Mouse (Mus musculus) thymus, postnatal 25 days (tissue): ENCODE data around the gene Lrrc28.
A peak's percentile ranks its signal among the peaks of the same experiment; 100 is the strongest.

Experiments used
- DNase-seq: peaks from one replicate; pipeline ENCODE4 v3.0.0; 2022

Gene Lrrc28

DNA sequence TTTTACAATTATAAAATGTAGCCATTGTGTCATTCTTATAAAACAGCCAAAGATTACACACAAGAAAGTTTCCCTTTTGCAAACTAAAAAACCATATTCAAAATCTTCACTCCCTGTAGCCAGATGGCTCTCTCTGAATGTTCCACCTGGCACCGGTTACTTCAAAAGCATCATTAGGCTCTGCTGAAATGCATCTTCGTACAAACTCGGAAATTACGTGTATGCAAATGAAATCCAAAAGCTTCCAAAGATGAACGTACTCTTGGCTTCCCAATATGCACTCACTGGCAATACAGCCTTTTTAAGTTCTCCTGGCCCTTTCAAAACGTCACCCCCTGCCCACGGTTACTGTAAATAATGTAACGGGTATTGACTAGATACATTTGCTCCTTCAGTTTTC is 777 bp downstream of the Lrrc28 start:
- no peak for DNase-seq

GRCm38 (mm10) chr7:67642955-67643354 is 2.1 kb downstream of the Lrrc28 start:
- no peak for DNase-seq

GRCm38 (mm10) chr7:67639006-67639405 is 6.1 kb downstream of the Lrrc28 start:
- DNase-seq = no peak

DNA sequence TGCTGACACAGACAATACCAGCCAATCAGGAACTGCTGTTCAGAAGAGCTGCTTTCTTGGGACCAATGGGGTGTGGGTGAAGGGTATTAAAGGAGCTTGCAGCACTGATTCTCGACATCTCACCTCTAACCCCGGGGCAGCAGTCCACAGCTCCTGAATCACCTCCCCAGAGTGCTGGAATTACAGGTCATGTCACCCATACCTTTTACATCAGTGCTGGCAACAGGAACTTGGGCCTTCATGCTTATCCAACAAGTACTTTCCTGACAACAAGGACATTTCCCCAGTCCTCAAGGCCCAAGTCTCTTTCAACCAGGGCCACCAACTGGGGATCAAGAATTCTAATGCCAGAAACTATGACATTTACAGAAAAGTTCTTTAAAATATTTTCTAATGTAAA is 8.9 kb downstream of the Lrrc28 start:
- DNase-seq = no peak

DNA sequence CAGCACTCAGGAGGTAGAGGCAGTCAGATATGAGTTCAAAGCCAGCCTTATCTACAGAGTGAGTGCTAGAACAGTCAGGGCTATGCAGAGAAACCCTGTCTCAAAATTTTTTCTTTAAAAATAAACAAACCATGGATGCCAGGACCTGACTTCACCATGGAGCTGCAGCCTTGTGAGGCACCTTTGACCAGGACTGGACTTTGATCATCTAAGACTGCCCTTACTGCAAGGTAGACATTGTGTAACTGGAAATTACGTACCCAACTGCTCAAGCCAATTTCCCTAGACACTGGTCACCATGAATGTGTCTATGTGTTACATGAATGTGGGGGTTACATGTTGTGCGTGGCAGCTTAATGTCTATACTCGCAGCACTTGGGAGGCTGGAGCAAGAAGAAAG is 10.9 kb downstream of the Lrrc28 start:
- no peak for DNase-seq

DNA sequence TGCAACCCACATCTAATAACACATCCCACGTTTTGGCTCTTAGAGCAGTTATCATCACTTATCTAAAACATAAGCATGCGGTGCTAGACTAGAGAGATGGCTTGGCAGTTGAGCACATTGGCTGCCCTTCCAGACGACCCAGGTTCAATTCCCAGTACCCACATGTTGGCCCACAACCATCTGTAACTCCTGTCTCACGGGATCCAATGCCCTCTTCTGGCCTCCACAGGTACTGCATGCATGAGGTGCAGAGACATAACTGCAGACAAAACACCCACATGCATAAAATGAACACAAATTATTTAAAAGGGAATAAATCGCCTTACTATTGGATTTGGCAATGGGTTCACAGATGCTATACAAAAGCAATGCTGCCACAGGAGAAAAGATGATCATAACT is 12.7 kb downstream of the Lrrc28 start:
- peak; percentile 16 for DNase-seq

DNA sequence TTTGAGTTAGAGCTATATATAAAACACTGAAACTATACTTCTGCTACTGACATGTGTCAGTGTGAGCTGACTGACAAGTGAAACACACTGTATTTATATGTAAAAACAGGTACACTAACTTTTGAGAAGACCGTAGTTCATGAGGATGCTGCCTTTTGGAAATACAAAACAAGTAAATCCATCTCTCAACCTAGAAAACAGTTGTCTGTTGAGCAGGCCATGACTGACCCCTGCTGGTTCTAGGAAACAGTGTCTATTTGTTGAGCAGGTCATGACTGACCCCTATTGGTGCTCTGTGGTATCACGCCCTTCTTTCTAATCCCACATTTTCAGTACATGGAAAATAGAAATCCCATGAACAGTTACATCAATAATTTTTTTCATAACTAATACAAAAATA is 14.3 kb downstream of the Lrrc28 start:
- DNase-seq = peak; percentile 70

GRCm38 (mm10) chr7:67629681-67630080 is 15.4 kb downstream of the Lrrc28 start:
- no peak for DNase-seq

DNA sequence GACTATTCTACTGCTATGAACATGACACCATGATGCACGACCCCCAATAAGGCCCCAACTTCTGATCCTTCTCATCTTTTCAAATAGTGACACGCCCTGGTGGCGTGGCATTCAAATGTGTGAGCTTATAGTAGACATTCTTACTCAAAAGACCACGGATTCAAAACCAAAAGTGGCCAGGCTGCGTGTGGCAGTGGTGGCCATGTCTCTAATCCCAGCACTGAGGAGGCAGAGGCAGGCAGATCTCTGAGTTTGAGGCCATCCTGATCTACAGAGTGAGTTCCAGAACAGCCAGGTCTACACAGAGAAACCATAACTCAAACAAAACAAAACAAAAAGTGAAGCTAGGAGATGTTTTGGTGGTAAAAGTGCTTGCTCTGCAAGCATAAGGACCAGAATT is 18.4 kb downstream of the Lrrc28 start:
- no peak for DNase-seq

GRCm38 (mm10) chr7:67622151-67622550 is 22.9 kb downstream of the Lrrc28 start:
- no peak for DNase-seq

DNA sequence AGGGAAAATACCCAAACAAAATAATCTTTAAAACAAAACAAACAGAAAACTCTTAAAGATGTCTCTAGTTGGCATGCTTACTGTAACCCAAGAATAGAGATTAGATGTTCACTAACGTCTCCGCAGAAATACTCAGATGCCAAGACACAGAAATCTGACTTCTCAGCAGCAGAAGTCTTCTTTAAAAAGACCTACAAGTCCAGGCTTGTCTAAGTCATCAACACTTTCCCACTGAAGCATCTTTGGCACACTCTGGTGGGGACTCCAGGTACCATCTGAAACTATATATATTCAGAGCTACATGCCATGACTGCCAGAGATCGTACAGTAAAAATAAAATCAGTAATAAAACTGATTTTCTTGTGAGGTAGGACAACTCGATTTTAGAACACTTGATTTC is 25.2 kb downstream of the Lrrc28 start:
- DNase-seq = no peak

DNA sequence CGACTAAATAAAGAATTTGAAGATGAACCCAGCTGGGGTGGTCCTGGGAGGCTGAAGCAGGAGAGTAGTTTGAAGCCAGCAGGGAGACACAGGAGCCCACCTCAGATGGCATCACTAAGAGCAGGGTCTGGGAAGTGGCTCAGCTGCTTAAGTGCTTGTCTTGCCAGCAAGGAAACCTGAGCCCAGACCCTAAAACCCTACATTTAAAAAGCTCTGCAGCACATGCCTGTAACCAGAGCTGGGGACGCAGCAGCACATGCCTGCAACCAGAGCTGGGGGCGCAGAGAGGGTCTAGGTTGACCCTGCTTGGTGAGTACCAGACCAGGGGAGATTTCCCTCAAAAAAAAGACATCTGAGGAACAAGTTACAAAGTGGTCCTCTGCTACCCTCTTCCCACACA is 26.8 kb downstream of the Lrrc28 start:
- DNase-seq = no peak

DNA sequence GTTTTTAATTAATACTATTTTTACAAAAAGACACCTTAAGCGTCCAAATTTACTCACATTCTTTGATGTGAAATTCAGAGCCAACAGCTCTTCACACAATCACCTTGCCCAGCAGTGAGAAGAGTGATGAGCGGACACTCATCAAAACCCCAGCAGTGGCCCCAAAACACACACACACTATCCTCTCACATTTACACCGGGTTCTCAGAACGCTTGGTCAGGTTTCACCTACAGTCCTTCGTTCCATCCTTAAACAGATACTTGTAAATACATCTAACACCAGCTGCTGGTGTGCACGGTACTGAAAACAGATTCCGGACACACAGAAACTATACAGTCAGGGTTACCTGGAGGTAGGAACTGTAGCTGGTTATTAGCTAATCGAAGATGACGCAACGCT is 27.4 kb downstream of the Lrrc28 start:
- DNase-seq = no peak

DNA sequence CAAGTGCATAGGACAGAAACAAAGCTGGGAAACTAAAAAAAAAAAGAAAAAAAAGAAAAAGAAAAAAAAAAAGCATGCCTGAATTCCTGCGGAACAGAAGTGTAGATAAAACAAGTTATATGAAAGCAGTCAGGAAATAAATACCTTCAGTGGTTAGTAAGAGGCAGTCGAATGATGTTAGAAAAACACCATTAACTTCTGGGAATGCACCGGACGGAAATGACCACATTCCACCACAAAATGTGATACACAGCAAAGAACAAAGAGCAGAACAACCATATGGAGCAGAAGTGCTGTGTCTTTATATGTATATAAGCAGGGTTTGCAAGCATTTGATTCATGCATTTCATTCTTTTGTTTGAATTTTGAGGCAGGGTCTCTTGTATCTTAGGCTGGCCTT is 28.2 kb downstream of the Lrrc28 start:
- no peak for DNase-seq

DNA sequence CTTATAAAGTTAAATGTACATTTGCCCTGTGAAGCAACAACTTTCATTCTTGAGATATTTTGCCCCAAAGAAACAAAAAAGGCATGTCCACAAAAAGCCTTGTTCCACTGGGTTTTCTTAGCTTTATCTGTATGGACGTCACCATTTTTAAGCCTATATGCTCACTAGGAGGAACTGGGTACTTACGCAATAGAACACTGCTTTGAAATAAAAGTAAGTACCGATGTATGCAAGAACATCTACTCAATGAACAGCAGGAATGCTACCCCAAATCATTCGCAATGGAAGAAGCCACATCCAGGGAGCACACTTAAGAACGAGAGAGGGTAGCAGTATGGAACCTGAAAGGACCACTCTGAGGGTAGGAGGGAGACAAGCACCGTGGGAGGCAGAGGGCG is 30.6 kb downstream of the Lrrc28 start:
- DNase-seq = no peak

DNA sequence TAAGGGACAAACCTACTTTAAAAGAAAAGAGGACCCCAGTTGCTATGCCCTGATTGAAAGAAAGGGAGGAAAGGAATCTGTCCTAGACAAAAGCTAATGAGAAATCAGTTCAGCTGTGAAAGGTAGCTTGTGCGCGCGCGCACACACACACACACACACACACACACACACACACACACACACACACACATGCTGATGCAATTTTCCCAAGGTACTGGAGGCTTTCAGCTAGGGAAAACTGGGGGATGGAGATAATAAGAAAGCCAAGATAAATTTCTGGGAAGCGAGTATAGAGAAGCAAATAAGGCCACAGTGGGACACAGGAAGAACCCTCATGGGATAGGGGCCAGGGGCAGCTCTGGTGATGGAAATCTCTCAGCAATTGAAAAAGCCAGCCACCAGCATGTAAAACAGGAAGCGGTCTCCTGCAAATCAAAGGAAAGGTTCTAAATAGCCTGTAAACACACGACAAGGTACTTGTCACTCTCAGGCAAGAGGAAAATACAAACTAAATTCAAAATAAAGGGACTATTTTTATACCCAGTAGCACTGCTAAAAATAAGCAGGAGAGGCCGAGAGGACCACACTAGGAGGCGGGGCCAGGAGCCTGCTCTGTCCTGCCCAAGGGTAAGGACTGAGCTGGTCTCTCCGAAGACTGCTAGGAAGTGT is 31.1 kb downstream of the Lrrc28 start:
- DNase-seq = no peak

DNA sequence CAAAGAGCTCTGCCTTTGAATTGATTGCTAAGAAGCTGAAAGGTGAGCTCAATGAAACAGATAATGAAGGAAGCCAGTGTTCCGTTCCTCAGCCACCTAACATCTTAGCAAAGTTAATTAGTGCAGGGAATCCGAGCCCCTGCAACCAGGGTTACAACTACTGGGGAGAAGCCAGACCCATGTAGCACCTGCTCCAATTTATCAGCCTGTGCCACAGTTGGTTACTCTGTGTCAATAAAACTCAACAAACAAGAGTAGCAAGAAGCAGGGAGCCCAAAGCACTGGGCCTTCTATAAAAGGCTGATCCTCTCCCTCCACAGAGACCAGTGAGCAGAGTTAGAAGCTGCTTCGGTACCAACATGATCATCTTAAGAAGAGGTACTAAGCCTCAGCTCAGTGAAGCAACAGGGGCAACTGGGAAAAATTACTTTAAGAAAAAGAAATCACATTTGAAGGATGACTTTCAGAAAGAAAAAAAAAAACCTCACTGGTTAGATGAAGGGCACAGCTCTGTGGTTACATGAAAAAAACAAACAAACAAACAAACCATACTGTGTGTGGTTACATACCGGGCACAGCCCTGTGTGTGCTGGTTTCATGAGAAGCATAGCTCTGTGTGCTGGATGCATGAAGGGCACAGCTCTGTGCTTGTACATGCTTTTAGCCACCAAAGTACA is 36.6 kb downstream of the Lrrc28 start:
- no peak for DNase-seq

DNA sequence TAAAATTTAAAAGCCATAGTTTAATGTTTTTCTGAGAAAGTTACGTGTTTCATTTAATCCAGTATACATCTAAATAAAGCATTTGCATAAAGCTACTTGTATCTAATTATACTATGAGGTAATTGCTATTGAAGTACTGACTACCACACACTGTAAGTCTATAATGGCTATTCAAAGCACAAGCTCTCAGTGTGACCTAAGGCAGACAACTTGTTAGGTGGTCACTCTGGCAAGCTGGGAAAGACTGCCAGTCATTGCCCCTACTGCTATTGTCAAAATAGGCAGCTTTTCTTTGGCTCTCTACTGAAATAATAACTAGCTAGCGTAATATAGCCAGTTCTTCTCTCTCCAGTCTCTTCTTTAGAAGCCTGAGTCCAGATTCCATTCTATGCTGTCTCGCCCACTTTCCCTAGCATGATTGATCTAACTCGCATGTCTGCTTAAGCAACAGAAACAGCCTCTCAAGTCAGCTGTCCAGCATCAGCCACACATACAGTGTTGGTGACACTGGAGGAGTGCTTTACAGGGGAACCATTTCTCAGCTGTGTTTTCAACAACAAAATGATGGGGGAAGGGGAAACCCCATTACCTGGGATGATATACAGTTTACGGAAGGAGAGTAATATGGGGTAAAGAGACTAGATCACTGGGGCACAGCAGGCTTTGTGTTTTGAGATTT is 37.3 kb downstream of the Lrrc28 start:
- no peak for DNase-seq

DNA sequence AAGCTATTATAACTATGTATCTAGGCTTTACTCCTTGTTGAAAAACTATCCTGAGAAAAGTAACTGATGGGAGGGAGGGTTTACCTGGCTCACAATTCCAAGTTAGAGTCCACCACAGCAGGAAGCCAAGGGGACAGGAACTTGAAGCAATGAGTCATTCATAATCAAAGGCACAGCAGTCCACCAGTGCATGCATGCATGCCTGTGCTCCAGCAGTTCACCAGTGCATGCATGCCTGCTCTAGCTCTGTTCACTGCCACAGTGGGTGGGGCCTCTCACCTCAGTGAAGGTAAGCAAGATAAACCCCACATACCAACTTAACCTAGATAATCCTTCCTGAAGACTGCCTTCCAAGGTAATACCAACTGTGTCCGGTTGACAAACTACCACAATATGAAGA is 38.8 kb downstream of the Lrrc28 start:
- DNase-seq = no peak

- no peak for DNase-seq
Measured at GRCm38 (mm10) chr7:67605114-67605513, 40.0 kb downstream of the Lrrc28 start.

DNA sequence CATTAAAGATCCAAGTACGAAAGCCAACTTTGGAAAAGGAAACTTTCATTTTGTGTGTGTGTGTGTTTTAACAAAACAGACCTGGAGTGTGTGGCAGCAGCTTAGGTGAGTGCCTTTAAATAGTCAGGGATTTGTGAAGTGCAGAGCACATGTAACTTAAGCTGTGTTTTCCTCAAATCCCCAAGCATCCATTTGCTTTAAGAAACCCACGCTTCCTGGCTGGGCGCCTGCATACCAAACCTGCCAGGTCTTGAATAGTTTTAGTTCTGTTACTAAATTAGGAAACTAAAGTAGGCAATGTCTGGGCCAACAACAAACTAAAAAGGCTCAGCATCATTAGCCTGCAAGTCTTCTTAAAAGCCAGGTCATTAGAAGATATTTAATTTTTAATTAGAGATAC is 47.0 kb downstream of the Lrrc28 start:
- DNase-seq = no peak

- DNase-seq = no peak
Measured at GRCm38 (mm10) chr7:67596961-67597360, 48.1 kb downstream of the Lrrc28 start.

GRCm38 (mm10) chr7:67596322-67596721 is 48.7 kb downstream of the Lrrc28 start:
- no peak for DNase-seq

DNA sequence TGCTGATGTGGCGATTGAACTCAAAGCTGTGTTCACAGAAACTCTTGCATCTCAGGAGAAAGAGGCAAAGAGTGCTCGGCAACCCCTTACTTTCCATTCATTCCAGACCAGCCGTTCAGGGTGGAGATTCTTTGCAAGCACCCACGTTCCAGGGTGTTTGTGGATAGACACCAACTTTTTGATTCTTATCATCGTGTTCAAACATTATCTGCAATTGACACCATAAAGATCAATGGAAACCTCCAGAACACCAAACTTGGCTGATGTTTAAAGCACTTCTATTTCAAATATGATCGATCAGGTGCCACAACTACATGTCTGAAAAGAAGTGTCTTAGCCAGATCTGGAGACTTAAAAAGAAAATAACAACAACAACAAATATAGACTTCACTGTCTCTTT is 51.2 kb downstream of the Lrrc28 start:
- DNase-seq = no peak

DNA sequence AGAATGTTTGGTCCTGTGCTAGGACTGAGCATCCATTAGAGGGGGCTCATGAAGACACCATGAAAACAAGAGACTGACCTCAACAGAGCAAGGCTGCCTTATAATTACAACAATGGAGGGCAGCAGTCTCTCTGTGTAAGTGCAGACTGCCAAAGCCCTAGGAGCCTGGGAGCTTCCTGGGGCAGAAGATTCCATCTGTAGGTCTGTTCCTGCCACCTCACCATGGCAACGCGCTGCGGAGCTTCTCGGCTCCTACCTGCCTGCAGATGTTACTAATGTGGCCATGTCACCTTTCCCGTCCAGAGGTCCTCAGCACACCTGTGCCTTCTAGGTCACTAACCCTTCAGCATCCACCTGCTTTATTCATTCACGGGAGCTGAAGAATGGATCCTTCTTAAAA is 52.4 kb downstream of the Lrrc28 start:
- DNase-seq = no peak
